9 mouse cellular contexts compared by ENCODE assay signal in the genomic region with DNA sequence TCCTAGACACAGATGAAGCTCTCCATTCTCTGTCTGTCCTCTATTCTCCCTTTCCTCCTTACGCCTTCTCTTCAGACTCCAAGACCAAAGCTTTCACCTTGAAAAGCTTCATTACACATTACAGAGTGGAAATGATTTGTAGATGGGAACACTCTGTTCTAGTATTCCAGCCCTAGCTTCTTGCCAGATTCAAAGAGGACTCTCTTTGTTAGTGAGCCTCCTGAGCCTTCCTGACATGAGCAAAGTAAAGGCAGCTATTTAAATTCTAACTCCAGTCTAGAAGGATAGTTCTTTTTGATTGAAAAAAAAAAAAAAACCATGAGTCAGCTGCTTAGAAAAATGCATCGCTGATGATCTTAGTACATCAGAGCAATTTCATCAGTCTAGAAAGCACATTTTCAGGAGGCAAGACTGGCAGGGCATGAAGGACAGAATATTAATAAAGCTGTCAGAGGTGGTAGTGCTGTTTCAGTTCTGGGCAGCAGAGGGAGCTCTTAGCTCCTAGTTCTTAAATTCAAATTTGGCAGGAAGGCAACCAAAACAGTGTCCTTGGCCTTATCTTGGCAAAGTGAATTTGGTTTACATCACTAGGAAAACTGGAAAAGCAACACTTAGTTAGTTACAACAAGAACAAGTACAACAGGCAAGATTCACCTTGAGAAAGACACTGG. TPM values are rescaled to one million over a fixed set of nuclear protein-coding genes. Genes with fewer than 3 reads are reported as not detected.
DNase-seq lines count a peak whose midpoint lies in the region; ATAC-seq and TF ChIP-seq lines count a peak whose summit lies in the region.
"Had no signal": no experiment of that assay in that cellular context is flagged by ENCODE, and none has a peak within 500 bp of the region (broad histone marks: within the 10 kb centered on the region; RNA-seq: fewer than 3 reads in every experiment).

No protein-coding gene starts in this region.

- no peaks in the 10 kb centered on the region for H3K27me3 ChIP-seq in forebrain, postnatal 0 days (ENCODE audit: insufficient read depth, low read length)
- no peaks in the 10 kb centered on the region for H3K27me3 ChIP-seq in limb, embryonic 14.5 days (ENCODE audit: control insufficient read depth, insufficient read depth, low read length)
- H3K27me3 ChIP-seq: midbrain, embryonic 12.5 days had no signal

- WGBS in forebrain, postnatal 0 days = 51% methylated on average over 2 of the region's 2 CpGs
- WGBS in limb, embryonic 14.5 days = 49% methylated on average over 2 of the region's 2 CpGs

- H3K36me3 ChIP-seq in forebrain, postnatal 0 days (ENCODE audit: insufficient read depth) = no peaks in the 10 kb centered on the region
- no peaks in the 10 kb centered on the region for H3K36me3 ChIP-seq in limb, embryonic 14.5 days (ENCODE audit: control insufficient read depth, insufficient read depth, low read length)
- H3K36me3 ChIP-seq: midbrain, embryonic 12.5 days had no signal

- no peak for TF ChIP-seq POLR2A in limb, embryonic 14.5 days (IDR thresholded peaks at IDR 0.05; ENCODE audit: borderline replicate concordance, extremely low read depth, insufficient read depth, insufficient read length)

- H3K9ac ChIP-seq in forebrain, postnatal 0 days = no peak overlapping the region
- H3K9ac ChIP-seq in limb, embryonic 14.5 days (ENCODE audit: low read depth, low read length, severe bottlenecking) = no peak overlapping the region
- H3K9ac ChIP-seq: midbrain, embryonic 12.5 days had no signal

- peak; percentile 70 for ATAC-seq in cerebellum, adult (ENCODE audit: insufficient number of reproducible peaks, low FRiP score, low TSS enrichment)
- peak; percentile 27; the same call in 1 of the 2 replicates for ATAC-seq in forebrain, postnatal 0 days
- ATAC-seq in limb, embryonic 14.5 days (ENCODE audit: low FRiP score, low read depth) = no peak

- H3K4me3 ChIP-seq in forebrain, postnatal 0 days (ENCODE audit: low read depth, low read length) = no peak overlapping the region
- H3K4me3 ChIP-seq in limb, embryonic 14.5 days (replicated peaks; ENCODE audit: low read length) = no peak overlapping the region
- H3K4me3 ChIP-seq: erythroblast, embryonic 14.5 days; midbrain, embryonic 12.5 days had no signal

- H3K9me3 ChIP-seq in forebrain, postnatal 0 days (ENCODE audit: low read length) = no peaks in the 10 kb centered on the region
- no peaks in the 10 kb centered on the region for H3K9me3 ChIP-seq in limb, embryonic 14.5 days (ENCODE audit: control insufficient read depth, low read length)
- H3K9me3 ChIP-seq: midbrain, embryonic 12.5 days had no signal

- H3K4me1 ChIP-seq in forebrain, postnatal 0 days (ENCODE audit: insufficient read depth) = no peaks in the 10 kb centered on the region
- H3K4me1 ChIP-seq in limb, embryonic 14.5 days (ENCODE audit: control insufficient read depth, insufficient read depth, low read length) = no peaks in the 10 kb centered on the region
- H3K4me1 ChIP-seq: midbrain, embryonic 12.5 days had no signal

- H3K4me2 ChIP-seq in forebrain, postnatal 0 days (ENCODE audit: low read depth) = no peak overlapping the region
- no peak overlapping the region for H3K4me2 ChIP-seq in limb, embryonic 14.5 days (replicated peaks; ENCODE audit: low read depth, low read length, severe bottlenecking)
- H3K4me2 ChIP-seq: midbrain, embryonic 12.5 days had no signal

- H3K27ac ChIP-seq in forebrain, postnatal 0 days (ENCODE audit: low read depth, low read length) = no peak overlapping the region
- H3K27ac ChIP-seq in limb, embryonic 14.5 days (replicated peaks; ENCODE audit: low read depth, low read length) = no peak overlapping the region
- H3K27ac ChIP-seq: midbrain, embryonic 12.5 days had no signal

- DNase-seq in urinary bladder, postnatal 36 days (ENCODE audit: low spot score in 2 of 2) = peak; percentile 12 to 26
- DNase-seq in urinary bladder, adult 2 months (ENCODE audit: low spot score) = no peak
- peak; percentile 82 for DNase-seq in forebrain, postnatal 0 days
- peak; percentile 73 for DNase-seq in kidney, adult 9 months
- DNase-seq in limb, embryonic 14.5 days (ENCODE audit: low spot score) = peak; percentile 84
- DNase-seq in right cerebral cortex, adult 18-20 months = peak; percentile 63

- TF ChIP-seq CTCF in forebrain, postnatal 0 days (IDR thresholded peaks at IDR 0.05; ENCODE audit: low read depth) = peak; percentile 79

RNA-seq across cellular contexts. Expression of gene Cyp2j5, which starts 41.5 kb away (rescaled TPM):
- polyA plus RNA-seq in urinary bladder, adult 2 months (2012; rRNA removed) = not detected in 2 replicates
- not detected in 2 replicates for total RNA-seq in forebrain, postnatal 0 days (2014; rRNA removed)
- not detected in 2 replicates for polyA plus RNA-seq in forebrain, postnatal 0 days (2015; fragmentation: Nextera tagmentation; extraction: Ambion mirVana)
- not detected in 2 replicates for polyA plus RNA-seq in limb, embryonic 14.5 days (2012; rRNA removed)
- not detected in 2 replicates for polyA plus RNA-seq in limb, embryonic 14.5 days (2014; fragmentation: Nextera tagmentation; extraction: Ambion mirVana)
- polyA plus RNA-seq: erythroblast, embryonic 14.5 days; midbrain, embryonic 12.5 days had no signal
